Mouse (Mus musculus): Measurements from ENCODE around the gene Tnfrsf25. TPM values are rescaled to one million over a fixed set of nuclear protein-coding genes. Genes with fewer than 3 reads are reported as not detected.

The Tnfrsf25 gene
- polyA plus RNA-seq, 1 experiment, result 19.9 TPM

GRCm38 (mm10) chr4:152146033-152146827 lies 30.5 kb downstream of the Tnfrsf25 start:
- Histone ChIP-seq H3K27me3 (ENCODE audit: control insufficient read depth, insufficient read depth, low read length) (no peaks in the 10 kb centered on the region; the same call in 1 of the 2 replicates), H3K36me3 (ENCODE audit: control insufficient read depth, insufficient read depth, low read length) (no peaks in the 10 kb centered on the region), H3K27ac (ENCODE audit: control insufficient read depth, insufficient read depth, low read length) (no peak overlapping the region), H3K4me3 (ENCODE audit: control insufficient read depth, insufficient read depth, low read length) (no peak overlapping the region), H3K4me1 (replicated peaks; ENCODE audit: control insufficient read depth, insufficient read depth, low read length) (no peaks in the 10 kb centered on the region)
- no peak for DNase-seq
- 79% methylated on average over 11 of the region's 11 CpGs for WGBS
- TF ChIP-seq CTCF (IDR thresholded peaks at IDR 0.05; ENCODE audit: borderline replicate concordance, control insufficient read depth, extremely low read depth, insufficient read depth, low read length, poor library complexity), result no peak

DNA sequence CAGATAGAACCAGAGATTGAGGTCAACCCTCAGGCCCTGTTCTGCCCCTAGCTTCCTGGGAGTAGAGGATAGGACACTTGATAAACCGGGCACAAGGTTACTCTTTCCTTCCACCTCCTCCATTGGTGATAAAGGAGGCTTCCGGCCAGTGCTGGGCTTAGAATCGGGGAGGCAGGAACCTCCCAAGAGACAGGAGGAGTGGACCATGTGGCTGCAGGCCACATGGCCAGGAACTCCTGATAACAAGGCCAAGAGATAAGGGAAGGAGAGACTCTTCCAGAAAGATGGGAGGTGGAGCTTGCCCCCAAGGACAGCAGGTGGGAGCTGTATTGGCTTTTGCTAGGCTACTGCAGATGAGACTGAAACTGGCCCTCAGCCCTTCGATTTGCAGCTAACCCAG lies 34.8 kb downstream of the Tnfrsf25 start:
- H3K4me1 ChIP-seq (replicated peaks; ENCODE audit: control insufficient read depth, insufficient read depth, low read length), result peaks cover 17% of the 10 kb centered on the region
- no peak for TF ChIP-seq CTCF (IDR thresholded peaks at IDR 0.05; ENCODE audit: borderline replicate concordance, control insufficient read depth, extremely low read depth, insufficient read depth, low read length, poor library complexity)
- no peak for TF ChIP-seq POLR2A (IDR thresholded peaks at IDR 0.05; ENCODE audit: control insufficient read depth, extremely low read depth, insufficient read depth, low read length, poor library complexity)
- 95% methylated on average over 4 of the region's 4 CpGs for WGBS
- no peaks in the 10 kb centered on the region for H3K36me3 ChIP-seq (ENCODE audit: control insufficient read depth, insufficient read depth, low read length)
- no peak for DNase-seq
- no peaks in the 10 kb centered on the region; the same call in 1 of the 2 replicates for H3K27me3 ChIP-seq (ENCODE audit: control insufficient read depth, insufficient read depth, low read length)
- H3K27ac ChIP-seq (ENCODE audit: control insufficient read depth, insufficient read depth, low read length), result no peak overlapping the region
- H3K4me3 ChIP-seq (ENCODE audit: control insufficient read depth, insufficient read depth, low read length), result no peak overlapping the region

DNA sequence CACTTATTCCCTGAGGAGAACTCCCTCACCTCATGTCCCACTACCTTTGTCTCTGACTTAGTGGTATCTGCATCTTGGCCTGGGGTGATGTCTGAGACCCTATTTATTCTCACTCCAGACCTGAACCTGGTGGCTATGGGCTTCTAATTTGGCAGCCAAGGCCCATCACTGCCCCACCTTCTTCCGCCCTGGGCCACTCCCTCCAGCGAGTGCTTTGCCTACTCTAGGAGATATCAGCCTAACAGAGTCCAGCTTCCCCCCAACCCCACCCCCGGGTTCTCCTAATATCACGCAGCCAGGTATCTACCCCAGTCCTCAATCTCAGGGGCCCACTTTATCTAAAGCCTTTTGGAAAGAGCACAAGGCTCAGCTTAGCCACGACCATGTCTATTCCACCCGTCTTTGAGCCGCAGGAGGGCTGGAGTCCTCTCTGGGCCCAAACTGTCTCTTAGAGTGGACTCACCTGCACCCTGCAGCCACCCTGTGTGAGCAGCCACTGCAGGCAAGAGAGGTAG lies 35.8 kb downstream of the Tnfrsf25 start:
- H3K4me3 ChIP-seq (ENCODE audit: control insufficient read depth, insufficient read depth, low read length), result peak overlapping the region; percentile 51
- no peaks in the 10 kb centered on the region for H3K36me3 ChIP-seq (ENCODE audit: control insufficient read depth, insufficient read depth, low read length)
- H3K4me1 ChIP-seq (replicated peaks; ENCODE audit: control insufficient read depth, insufficient read depth, low read length), result peaks cover 17% of the 10 kb centered on the region
- no peak for TF ChIP-seq CTCF (IDR thresholded peaks at IDR 0.05; ENCODE audit: borderline replicate concordance, control insufficient read depth, extremely low read depth, insufficient read depth, low read length, poor library complexity)
- TF ChIP-seq POLR2A (IDR thresholded peaks at IDR 0.05; ENCODE audit: control insufficient read depth, extremely low read depth, insufficient read depth, low read length, poor library complexity), result no peak
- H3K27ac ChIP-seq (ENCODE audit: control insufficient read depth, insufficient read depth, low read length), result no peak overlapping the region
- no peaks in the 10 kb centered on the region; the same call in 1 of the 2 replicates for H3K27me3 ChIP-seq (ENCODE audit: control insufficient read depth, insufficient read depth, low read length)
- WGBS, result 42% methylated on average over 7 of the region's 7 CpGs
- DNase-seq, result no peak

DNA sequence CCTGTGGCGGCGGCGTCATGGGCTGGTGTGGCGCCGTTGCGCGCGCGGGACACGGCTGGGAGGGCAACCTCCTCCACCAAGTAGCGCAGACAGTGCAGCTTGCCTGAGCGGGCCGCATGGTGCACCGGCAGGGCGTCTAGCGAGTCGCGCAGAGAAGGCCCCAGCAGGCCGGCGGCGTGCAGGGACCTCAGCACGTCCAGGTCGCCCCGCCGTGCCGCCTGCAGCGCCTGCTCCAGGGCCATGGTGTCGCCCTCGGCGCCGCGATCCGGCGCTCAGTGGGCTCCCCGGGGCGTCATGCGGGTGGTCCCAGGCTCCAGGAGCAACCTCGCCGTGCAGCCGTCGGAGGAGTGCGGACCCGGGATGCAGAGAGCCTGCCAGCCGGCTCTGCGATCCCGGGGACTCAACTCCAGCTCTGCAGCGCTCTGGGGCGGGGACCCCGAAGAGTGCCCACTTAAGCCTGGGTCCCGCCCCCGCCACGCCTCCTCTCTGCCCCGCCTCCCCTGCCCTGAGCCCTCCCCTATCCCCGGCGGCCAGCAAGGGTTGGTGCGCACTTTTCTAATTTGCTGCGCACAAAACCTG lies 36.3 kb downstream of the Tnfrsf25 start, which contains the start of gene Espn:
Gene Espn, minus strand, starts transcription at position 406 of the 579 bp plus-strand sequence.
- H3K36me3 ChIP-seq (ENCODE audit: control insufficient read depth, insufficient read depth, low read length), result no peaks in the 10 kb centered on the region
- H3K4me1 ChIP-seq (replicated peaks; ENCODE audit: control insufficient read depth, insufficient read depth, low read length), result peaks cover 17% of the 10 kb centered on the region
- 1% methylated on average over 57 of the region's 57 CpGs for WGBS
- H3K27me3 ChIP-seq (ENCODE audit: control insufficient read depth, insufficient read depth, low read length), result no peaks in the 10 kb centered on the region; the same call in 1 of the 2 replicates
- TF ChIP-seq CTCF (IDR thresholded peaks at IDR 0.05; ENCODE audit: borderline replicate concordance, control insufficient read depth, extremely low read depth, insufficient read depth, low read length, poor library complexity) (no peak), POLR2A (IDR thresholded peaks at IDR 0.05; ENCODE audit: control insufficient read depth, extremely low read depth, insufficient read depth, low read length, poor library complexity) (no peak)
- peak within 1 kb of the TSS; percentile 51 for H3K4me3 ChIP-seq (ENCODE audit: control insufficient read depth, insufficient read depth, low read length)
- H3K27ac ChIP-seq (ENCODE audit: control insufficient read depth, insufficient read depth, low read length), result no peak within 1 kb of the TSS
- peak; percentile 59 for DNase-seq

DNA sequence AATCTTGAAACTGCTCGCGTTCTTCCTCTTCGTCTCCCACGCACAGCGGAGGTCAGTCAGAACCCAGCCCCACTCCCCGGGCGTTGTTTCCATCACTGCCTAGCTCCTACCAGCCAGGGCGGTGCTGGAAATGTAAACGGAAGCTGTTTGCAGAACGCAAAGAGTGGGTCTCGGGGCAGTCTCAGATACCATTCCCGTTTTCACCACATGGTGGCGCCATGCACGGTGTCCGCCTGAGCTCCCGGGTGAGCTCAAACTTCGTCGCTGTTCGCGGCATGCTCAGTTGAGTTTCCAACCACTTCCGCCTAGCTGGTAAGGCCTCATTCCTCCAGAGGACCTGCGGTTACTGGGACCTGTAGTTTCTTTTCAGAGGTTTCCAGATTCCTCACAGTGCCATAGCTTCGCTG lies 38.0 kb downstream of the Tnfrsf25 start:
- WGBS, result 1% methylated on average over 23 of the region's 23 CpGs
- peak; percentile 94 for TF ChIP-seq CTCF (IDR thresholded peaks at IDR 0.05; ENCODE audit: borderline replicate concordance, control insufficient read depth, extremely low read depth, insufficient read depth, low read length, poor library complexity)
- TF ChIP-seq POLR2A (IDR thresholded peaks at IDR 0.05; ENCODE audit: control insufficient read depth, extremely low read depth, insufficient read depth, low read length, poor library complexity), result no peak

DNA sequence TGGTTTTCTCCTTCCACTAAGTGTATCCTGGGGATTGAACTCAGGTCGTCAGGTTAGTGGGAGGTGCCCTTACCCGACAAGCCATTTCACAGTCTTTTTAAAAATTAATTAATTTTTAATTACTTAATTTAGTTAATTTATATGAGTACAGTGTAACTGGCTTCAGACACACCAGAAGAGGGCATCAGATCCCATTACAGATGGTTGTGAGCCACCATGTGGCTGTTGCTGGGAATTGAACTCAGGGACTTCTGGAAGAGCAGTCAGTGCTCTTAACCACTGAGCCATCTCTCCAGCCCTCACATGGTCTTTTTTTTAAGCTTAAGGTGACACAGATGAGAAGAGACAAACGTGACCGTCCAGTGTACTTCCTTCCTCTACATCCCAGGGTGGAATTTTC lies 39.3 kb downstream of the Tnfrsf25 start:
- 81% methylated on average over 4 of the region's 4 CpGs for WGBS
- Histone ChIP-seq H3K27me3 (ENCODE audit: control insufficient read depth, insufficient read depth, low read length) (peaks cover 13% of the 10 kb centered on the region; the same call in 1 of the 2 replicates), H3K36me3 (ENCODE audit: control insufficient read depth, insufficient read depth, low read length) (no peaks in the 10 kb centered on the region), H3K4me1 (replicated peaks; ENCODE audit: control insufficient read depth, insufficient read depth, low read length) (peaks cover 31% of the 10 kb centered on the region), H3K4me3 (ENCODE audit: control insufficient read depth, insufficient read depth, low read length) (no peak overlapping the region), H3K27ac (ENCODE audit: control insufficient read depth, insufficient read depth, low read length) (no peak overlapping the region)
- DNase-seq, result no peak
- TF ChIP-seq CTCF (IDR thresholded peaks at IDR 0.05; ENCODE audit: borderline replicate concordance, control insufficient read depth, extremely low read depth, insufficient read depth, low read length, poor library complexity) (no peak), POLR2A (IDR thresholded peaks at IDR 0.05; ENCODE audit: control insufficient read depth, extremely low read depth, insufficient read depth, low read length, poor library complexity) (no peak)

More for the DNA sequence above, 38.0 kb downstream of the Tnfrsf25 start:
- Histone ChIP-seq H3K27ac (ENCODE audit: control insufficient read depth, insufficient read depth, low read length) (no peak overlapping the region), H3K27me3 (ENCODE audit: control insufficient read depth, insufficient read depth, low read length) (peaks cover 5% of the 10 kb centered on the region; the same call in 1 of the 2 replicates), H3K4me3 (ENCODE audit: control insufficient read depth, insufficient read depth, low read length) (no peak overlapping the region), H3K4me1 (replicated peaks; ENCODE audit: control insufficient read depth, insufficient read depth, low read length) (peaks cover 26% of the 10 kb centered on the region), H3K36me3 (ENCODE audit: control insufficient read depth, insufficient read depth, low read length) (no peaks in the 10 kb centered on the region)
- DNase-seq, result peak; percentile 94
